Mouse (Mus musculus): ENCODE results near the gene Letmd1. TPM values are rescaled to one million over a fixed set of nuclear protein-coding genes. Genes with fewer than 3 reads are reported as not detected.

The Letmd1 gene
- polyA plus RNA-seq, 1 experiment from 2014 or later = 51.9 TPM

DNA sequence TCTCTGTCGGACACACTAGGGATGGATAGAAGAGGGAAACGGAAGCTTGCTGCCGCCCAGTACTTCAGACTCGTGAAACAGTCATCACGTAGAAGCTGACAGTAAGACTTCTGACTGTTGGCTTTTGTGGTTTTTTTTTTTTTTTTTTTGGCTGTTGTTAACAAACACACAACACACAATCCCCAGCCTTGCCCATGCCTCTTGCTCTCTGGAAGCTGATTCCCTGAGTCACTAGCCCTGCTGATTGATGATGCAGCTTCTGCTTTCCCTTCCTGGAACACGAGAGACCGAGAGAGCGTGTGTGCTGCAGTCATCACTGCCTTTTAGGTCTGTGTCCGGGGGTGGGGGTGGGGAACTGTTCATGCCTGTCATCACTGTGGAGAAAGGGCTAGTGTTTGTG lies 7.2 kb upstream of the Letmd1 start:
- Histone ChIP-seq H3K4me3 (replicated peaks; ENCODE audit: low read depth, low read length) (no peak overlapping the region), H3K27me3 (ENCODE audit: control insufficient read depth, insufficient read depth, low read length) (no peaks in the 10 kb centered on the region), H3K27ac (replicated peaks; ENCODE audit: low read depth, low read length) (no peak overlapping the region), H3K4me2 (ENCODE audit: low read length) (no peak overlapping the region), H3K4me1 (ENCODE audit: control insufficient read depth, insufficient read depth, low read length) (no peaks in the 10 kb centered on the region), H3K36me3 (ENCODE audit: control insufficient read depth, insufficient read depth, low read length) (no peaks in the 10 kb centered on the region), H3K9me3 (ENCODE audit: control insufficient read depth, low read length) (no peaks in the 10 kb centered on the region), H3K9ac (replicated peaks; ENCODE audit: low read length) (no peak overlapping the region)
- no peak for DNase-seq
- ATAC-seq (ENCODE audit: low FRiP score, low TSS enrichment) = no peak
- WGBS = 82% methylated on average over 9 of the region's 9 CpGs

DNA sequence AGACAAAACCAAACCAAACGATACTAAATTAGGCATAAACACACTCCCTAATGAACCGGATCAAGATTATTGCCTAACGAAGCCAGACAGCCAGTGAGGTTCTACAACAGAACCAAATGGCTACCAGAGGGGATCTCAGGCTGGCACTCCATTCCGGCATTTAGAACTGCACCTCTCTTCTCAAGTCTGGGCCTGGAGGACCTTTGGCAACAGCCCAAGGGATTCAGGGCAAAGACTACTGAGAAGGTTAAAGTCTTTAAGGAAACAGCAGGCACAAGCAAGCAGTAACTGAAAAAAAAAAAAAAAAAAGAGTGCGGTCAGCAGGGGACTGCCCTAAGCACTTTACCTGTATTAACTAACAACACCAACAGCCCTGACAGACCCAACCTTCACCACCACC lies 6.7 kb upstream of the Letmd1 start:
- DNase-seq (no peak), ATAC-seq (ENCODE audit: low FRiP score, low TSS enrichment) (no peak)
- H3K4me1 ChIP-seq (ENCODE audit: control insufficient read depth, insufficient read depth, low read length) = no peaks in the 10 kb centered on the region
- H3K27ac ChIP-seq (replicated peaks; ENCODE audit: low read depth, low read length) = no peak overlapping the region
- H3K9ac ChIP-seq (replicated peaks; ENCODE audit: low read length) = no peak overlapping the region
- no peak overlapping the region for H3K4me3 ChIP-seq (replicated peaks; ENCODE audit: low read depth, low read length)
- no peaks in the 10 kb centered on the region for H3K9me3 ChIP-seq (ENCODE audit: control insufficient read depth, low read length)
- no peaks in the 10 kb centered on the region for H3K27me3 ChIP-seq (ENCODE audit: control insufficient read depth, insufficient read depth, low read length)
- no peaks in the 10 kb centered on the region for H3K36me3 ChIP-seq (ENCODE audit: control insufficient read depth, insufficient read depth, low read length)
- H3K4me2 ChIP-seq (ENCODE audit: low read length) = no peak overlapping the region
- WGBS = 79% methylated on average over 5 of the region's 5 CpGs

DNA sequence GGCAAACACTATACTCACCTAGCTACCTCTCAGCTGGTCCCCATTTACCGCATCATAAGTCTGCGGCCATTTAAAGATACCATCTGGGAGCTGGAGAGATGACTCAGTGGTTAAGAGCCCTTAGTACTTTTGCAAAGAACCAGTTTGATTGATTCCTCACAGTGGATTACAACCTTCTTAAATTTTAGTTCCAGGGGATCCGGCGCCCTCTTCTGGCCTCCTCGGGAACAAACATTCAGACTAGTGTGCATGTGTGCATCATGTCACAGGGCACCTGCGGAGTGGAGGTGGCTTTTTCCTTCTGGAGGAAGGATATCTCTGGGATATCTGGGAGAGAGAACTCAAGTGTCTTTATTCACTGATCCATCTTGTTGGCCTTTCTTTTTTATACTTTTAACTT lies 5.1 kb upstream of the Letmd1 start:
- H3K9ac ChIP-seq (replicated peaks; ENCODE audit: low read length) = no peak overlapping the region
- DNase-seq (peak; percentile 77), ATAC-seq (ENCODE audit: low FRiP score, low TSS enrichment) (no peak)
- H3K27ac ChIP-seq (replicated peaks; ENCODE audit: low read depth, low read length) = no peak overlapping the region
- peaks cover 10% of the 10 kb centered on the region; the same call in 1 of the 2 replicates for H3K4me1 ChIP-seq (ENCODE audit: control insufficient read depth, insufficient read depth, low read length)
- H3K9me3 ChIP-seq (ENCODE audit: control insufficient read depth, low read length) = no peaks in the 10 kb centered on the region
- no peak overlapping the region for H3K4me3 ChIP-seq (replicated peaks; ENCODE audit: low read depth, low read length)
- no peaks in the 10 kb centered on the region for H3K36me3 ChIP-seq (ENCODE audit: control insufficient read depth, insufficient read depth, low read length)
- no peak overlapping the region for H3K4me2 ChIP-seq (ENCODE audit: low read length)
- 26% methylated on average over 6 of the region's 6 CpGs for WGBS
- no peaks in the 10 kb centered on the region for H3K27me3 ChIP-seq (ENCODE audit: control insufficient read depth, insufficient read depth, low read length)

DNA sequence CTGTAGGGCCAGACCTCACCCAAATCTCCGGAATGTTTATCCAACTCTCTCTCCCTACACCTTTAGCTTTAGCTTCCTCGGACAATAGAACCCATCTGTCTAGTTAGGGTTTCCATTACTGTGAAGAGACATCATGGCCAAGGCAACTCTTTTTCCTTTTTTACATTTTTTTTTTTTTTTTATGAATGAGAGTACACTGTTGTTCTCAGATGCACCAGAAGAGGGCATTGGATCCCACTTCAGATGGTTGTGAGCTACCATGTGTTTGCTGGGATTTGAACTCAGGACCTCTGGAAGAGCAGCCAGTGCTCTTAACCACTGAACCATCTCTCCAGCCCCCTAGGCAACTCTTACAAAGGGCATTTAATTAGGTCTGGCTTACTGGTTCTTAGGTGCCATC lies 3.4 kb upstream of the Letmd1 start:
- no peaks in the 10 kb centered on the region for H3K9me3 ChIP-seq (ENCODE audit: control insufficient read depth, low read length)
- no peak overlapping the region for H3K4me3 ChIP-seq (replicated peaks; ENCODE audit: low read depth, low read length)
- H3K4me2 ChIP-seq (ENCODE audit: low read length) = no peak overlapping the region
- DNase-seq (no peak), ATAC-seq (ENCODE audit: low FRiP score, low TSS enrichment) (no peak)
- H3K9ac ChIP-seq (replicated peaks; ENCODE audit: low read length) = no peak overlapping the region
- H3K27ac ChIP-seq (replicated peaks; ENCODE audit: low read depth, low read length) = no peak overlapping the region
- H3K27me3 ChIP-seq (ENCODE audit: control insufficient read depth, insufficient read depth, low read length) = no peaks in the 10 kb centered on the region
- 80% methylated on average over 2 of the region's 2 CpGs for whole genome bisulfite sequencing
- H3K36me3 ChIP-seq (ENCODE audit: control insufficient read depth, insufficient read depth, low read length) = no peaks in the 10 kb centered on the region
- H3K4me1 ChIP-seq (ENCODE audit: control insufficient read depth, insufficient read depth, low read length) = peaks cover 20% of the 10 kb centered on the region

GRCm38 (mm10) chr15:100467738-100468137 lies 1.1 kb upstream of the Letmd1 start:
- H3K4me3 ChIP-seq (replicated peaks; ENCODE audit: low read depth, low read length) = peak overlapping the region; percentile 83
- H3K9ac ChIP-seq (replicated peaks; ENCODE audit: low read length) = no peak overlapping the region; the same call in 1 of the 2 replicates
- H3K4me1 ChIP-seq (ENCODE audit: control insufficient read depth, insufficient read depth, low read length) = peaks cover 20% of the 10 kb centered on the region
- peaks cover 6% of the 10 kb centered on the region for H3K36me3 ChIP-seq (ENCODE audit: control insufficient read depth, insufficient read depth, low read length)
- H3K27ac ChIP-seq (replicated peaks; ENCODE audit: low read depth, low read length) = no peak overlapping the region
- ATAC-seq (ENCODE audit: low FRiP score, low TSS enrichment) (no peak), DNase-seq (no peak)
- H3K4me2 ChIP-seq (ENCODE audit: low read length) = peak overlapping the region; percentile 89
- 37% methylated on average over 8 of the region's 8 CpGs for WGBS
- no peaks in the 10 kb centered on the region for H3K27me3 ChIP-seq (ENCODE audit: control insufficient read depth, insufficient read depth, low read length)
- H3K9me3 ChIP-seq (ENCODE audit: control insufficient read depth, low read length) = no peaks in the 10 kb centered on the region

GRCm38 (mm10) chr15:100469189-100469545 lies 344 bp downstream of the Letmd1 start:
- ATAC-seq (ENCODE audit: low FRiP score, low TSS enrichment) = peak; percentile 22; the same call in 1 of the 2 replicates
- H3K4me2 ChIP-seq (ENCODE audit: low read length) = peak overlapping the region; percentile 89
- H3K9me3 ChIP-seq (ENCODE audit: control insufficient read depth, low read length) = no peaks in the 10 kb centered on the region
- peak overlapping the region; percentile 85 for H3K27ac ChIP-seq (replicated peaks; ENCODE audit: low read depth, low read length)
- WGBS = 0% methylated on average over 19 of the region's 19 CpGs
- H3K27me3 ChIP-seq (ENCODE audit: control insufficient read depth, insufficient read depth, low read length) = no peaks in the 10 kb centered on the region
- DNase-seq = no peak
- peak overlapping the region; percentile 86 for H3K9ac ChIP-seq (replicated peaks; ENCODE audit: low read length)
- peak overlapping the region; percentile 83 for H3K4me3 ChIP-seq (replicated peaks; ENCODE audit: low read depth, low read length)
- H3K36me3 ChIP-seq (ENCODE audit: control insufficient read depth, insufficient read depth, low read length) = peaks cover 20% of the 10 kb centered on the region
- H3K4me1 ChIP-seq (ENCODE audit: control insufficient read depth, insufficient read depth, low read length) = peaks cover 20% of the 10 kb centered on the region

- Histone ChIP-seq H3K4me3 (replicated peaks; ENCODE audit: low read depth, low read length) (peak overlapping the region; percentile 83), H3K27ac (replicated peaks; ENCODE audit: low read depth, low read length) (no peak overlapping the region), H3K4me1 (ENCODE audit: control insufficient read depth, insufficient read depth, low read length) (peaks cover 20% of the 10 kb centered on the region), H3K9me3 (ENCODE audit: control insufficient read depth, low read length) (no peaks in the 10 kb centered on the region), H3K27me3 (ENCODE audit: control insufficient read depth, insufficient read depth, low read length) (no peaks in the 10 kb centered on the region), H3K4me2 (ENCODE audit: low read length) (peak overlapping the region; percentile 89), H3K9ac (replicated peaks; ENCODE audit: low read length) (peak overlapping the region; percentile 86; the same call in 1 of the 2 replicates), H3K36me3 (ENCODE audit: control insufficient read depth, insufficient read depth, low read length) (peaks cover 27% of the 10 kb centered on the region)
- DNase-seq = no peak
- ATAC-seq (ENCODE audit: low FRiP score, low TSS enrichment) = no peak
- WGBS = 63% methylated on average over 10 of the region's 10 CpGs
These were observed 1.2 kb downstream of the Letmd1 start for GRCm38 (mm10) chr15:100470037-100470436.

GRCm38 (mm10) chr15:100473926-100474503 lies 5.2 kb downstream of the Letmd1 start:
- no peaks in the 10 kb centered on the region for H3K9me3 ChIP-seq (ENCODE audit: control insufficient read depth, low read length)
- WGBS = 85% methylated on average over 7 of the region's 7 CpGs
- no peaks in the 10 kb centered on the region for H3K27me3 ChIP-seq (ENCODE audit: control insufficient read depth, insufficient read depth, low read length)
- H3K36me3 ChIP-seq (ENCODE audit: control insufficient read depth, insufficient read depth, low read length) = peaks cover 66% of the 10 kb centered on the region
- H3K4me2 ChIP-seq (ENCODE audit: low read length) = no peak overlapping the region
- ATAC-seq (ENCODE audit: low FRiP score, low TSS enrichment) (no peak), DNase-seq (no peak)
- no peak overlapping the region for H3K9ac ChIP-seq (replicated peaks; ENCODE audit: low read length)
- no peak overlapping the region for H3K4me3 ChIP-seq (replicated peaks; ENCODE audit: low read depth, low read length)
- H3K4me1 ChIP-seq (ENCODE audit: control insufficient read depth, insufficient read depth, low read length) = peaks cover 10% of the 10 kb centered on the region
- no peak overlapping the region for H3K27ac ChIP-seq (replicated peaks; ENCODE audit: low read depth, low read length)

DNA sequence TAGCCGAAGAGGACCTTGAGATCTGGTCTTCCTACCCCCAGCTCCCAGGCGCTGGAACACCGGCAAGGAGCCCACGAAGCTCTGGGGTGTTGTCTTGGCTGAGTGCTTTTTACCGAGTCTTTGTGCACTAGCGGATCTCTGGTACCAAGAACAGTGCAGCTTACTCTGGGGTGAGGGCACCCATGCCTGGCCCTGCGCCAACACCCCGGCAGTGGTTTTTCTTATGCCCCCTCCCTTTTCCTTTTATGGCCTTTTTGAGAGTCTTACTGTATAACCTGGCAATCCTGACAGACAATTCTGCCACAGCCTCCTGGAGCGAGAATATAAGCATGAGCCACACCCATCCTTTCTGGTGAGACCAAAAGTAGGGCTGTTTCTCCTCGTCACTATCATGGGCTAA lies 9.5 kb downstream of the Letmd1 start:
- H3K4me2 ChIP-seq (ENCODE audit: low read length) = no peak overlapping the region
- no peaks in the 10 kb centered on the region for H3K27me3 ChIP-seq (ENCODE audit: control insufficient read depth, insufficient read depth, low read length)
- no peaks in the 10 kb centered on the region for H3K4me1 ChIP-seq (ENCODE audit: control insufficient read depth, insufficient read depth, low read length)
- peaks cover 95% of the 10 kb centered on the region for H3K36me3 ChIP-seq (ENCODE audit: control insufficient read depth, insufficient read depth, low read length)
- no peak overlapping the region for H3K9ac ChIP-seq (replicated peaks; ENCODE audit: low read length)
- 88% methylated on average over 10 of the region's 10 CpGs for WGBS
- DNase-seq = no peak
- no peak overlapping the region for H3K4me3 ChIP-seq (replicated peaks; ENCODE audit: low read depth, low read length)
- no peak for ATAC-seq (ENCODE audit: low FRiP score, low TSS enrichment)
- no peak overlapping the region for H3K27ac ChIP-seq (replicated peaks; ENCODE audit: low read depth, low read length)
- no peaks in the 10 kb centered on the region for H3K9me3 ChIP-seq (ENCODE audit: control insufficient read depth, low read length)
